Mouse (Mus musculus) lung, postnatal 0 days (tissue): ENCODE data around the gene Map3k20. TPM values are rescaled to one million over a fixed set of nuclear protein-coding genes. Genes with fewer than 3 reads are reported as not detected.

Experiments
- ATAC-seq: fragments of 200-750 bp; cut with Nextera tagmentation; 2 replicates; pipeline ENCODE4 v1.8.0; 2017; ENCODE audit warnings: moderate library complexity
- DNase-seq: peaks from one replicate; pipeline ENCODE4 v3.0.0-alpha.2; 2016; ENCODE audit warnings: low spot score
- H3K27ac ChIP-seq: fragments of 300-500 bp; sonication (generic); 2 replicates; pipeline ENCODE4 v1.5.1; 2014; ENCODE audit warnings: antibody characterized with exemption, mild to moderate bottlenecking, low read length, mixed read lengths
- H3K27me3 ChIP-seq: fragments of 300-500 bp; sonication (generic); replicated peaks from 2 replicates; pipeline ENCODE4 v1.6.1; 2014; ENCODE audit warnings: low read length, mixed read lengths; ENCODE audit not compliant: insufficient read depth
- H3K36me3 ChIP-seq: fragments of 300-500 bp; sonication (generic); 2 replicates; pipeline ENCODE4 v1.6.1; 2014; ENCODE audit warnings: low read length, mixed read lengths; ENCODE audit not compliant: insufficient read depth
- H3K4me1 ChIP-seq: fragments of 300-500 bp; sonication (generic); 2 replicates; pipeline ENCODE4 v1.6.1; 2014; ENCODE audit warnings: antibody characterized with exemption, low read depth, low read length, mixed read lengths; ENCODE audit not compliant: insufficient read depth
- H3K4me2 ChIP-seq: fragments of 300-500 bp; sonication (generic); replicated peaks from 2 replicates; pipeline ENCODE4 v1.6.1; 2014; ENCODE audit warnings: low read depth, mild to moderate bottlenecking, low read length, moderate library complexity, mixed read lengths
- H3K4me3 ChIP-seq: fragments of 300-500 bp; sonication (generic); 2 replicates; pipeline ENCODE4 v1.5.1; 2014; ENCODE audit warnings: low read depth, low read length
- H3K9ac ChIP-seq: fragments of 300-500 bp; sonication (generic); replicated peaks from 2 replicates; pipeline ENCODE4 v1.6.1; 2014; ENCODE audit warnings: low read depth, mild to moderate bottlenecking
- H3K9me3 ChIP-seq: fragments of 300-500 bp; sonication (generic); 2 replicates; pipeline ENCODE4 v1.6.1; 2016; ENCODE audit warnings: low read length, mixed read lengths
- CTCF ChIP-seq: IDR thresholded peaks from 2 replicates; pipeline ENCODE4 v1.5.1; 2016; ENCODE audit warnings: antibody characterized with exemption, mild to moderate bottlenecking
- EP300 ChIP-seq: IDR thresholded peaks from 2 replicates; pipeline ENCODE4 v1.6.1; 2016; ENCODE audit warnings: antibody characterized with exemption, mild to moderate bottlenecking, control low read depth
- WGBS: fragments of 180-500 bp; shearing (Covaris S2); extraction: QIAGEN DNeasy Blood & Tissue Kit; methylation state at CpG from one replicate; pipeline ENCODE4 v1.1.7; 2014; 5-methylcytosine and 5-hydroxymethylcytosine counted together
- polyA plus RNA-seq: library from polyadenylated mRNA; unstranded; fragments of >200 nt; fragmentation: Nextera tagmentation; extraction: Ambion mirVana; gene quantifications from 2 replicates; pipeline ENCODE4 v1.2.1, GENCODE M21; 2015

Gene Map3k20
- polyA plus RNA-seq, 1 experiment from 2014 or later = 18.5 TPM

GRCm38 (mm10) chr2:72332067-72332466, 46.6 kb downstream of the Map3k20 start:
- H3K4me2 ChIP-seq = no peak overlapping the region
- DNase-seq (no peak), ATAC-seq (no peak)
- no peak for TF ChIP-seq CTCF
- no peak for TF ChIP-seq EP300
- no peak overlapping the region for H3K9ac ChIP-seq
- no peaks in the 10 kb centered on the region for H3K9me3 ChIP-seq
- H3K27ac ChIP-seq = no peak overlapping the region
- no peaks in the 10 kb centered on the region for H3K36me3 ChIP-seq
- WGBS = 53% methylated on average over 4 of the region's 4 CpGs
- no peaks in the 10 kb centered on the region for H3K27me3 ChIP-seq
- peaks cover 3% of the 10 kb centered on the region; the same call in 1 of the 2 replicates for H3K4me1 ChIP-seq
- no peak overlapping the region for H3K4me3 ChIP-seq

- DNase-seq (peak; percentile 29), ATAC-seq (no peak)
- Histone ChIP-seq H3K9ac (no peak overlapping the region), H3K4me2 (no peak overlapping the region), H3K4me3 (no peak overlapping the region), H3K36me3 (no peaks in the 10 kb centered on the region), H3K4me1 (peaks cover 3% of the 10 kb centered on the region; the same call in 1 of the 2 replicates), H3K27me3 (no peaks in the 10 kb centered on the region), H3K9me3 (no peaks in the 10 kb centered on the region), H3K27ac (no peak overlapping the region)
- 70% methylated on average over 3 of the region's 3 CpGs for WGBS
- TF ChIP-seq EP300 = no peak
- no peak for TF ChIP-seq CTCF
These were observed 47.8 kb downstream of the Map3k20 start for GRCm38 (mm10) chr2:72333210-72333609.

- Histone ChIP-seq H3K9me3 (no peaks in the 10 kb centered on the region), H3K9ac (no peak overlapping the region), H3K27me3 (no peaks in the 10 kb centered on the region), H3K36me3 (no peaks in the 10 kb centered on the region), H3K4me1 (no peaks in the 10 kb centered on the region), H3K4me3 (no peak overlapping the region), H3K27ac (no peak overlapping the region), H3K4me2 (no peak overlapping the region)
- ATAC-seq (no peak), DNase-seq (no peak)
- WGBS = 73% methylated on average over 3 of the region's 3 CpGs
- TF ChIP-seq EP300 = no peak
- TF ChIP-seq CTCF = no peak
These were observed 51.4 kb downstream of the Map3k20 start for GRCm38 (mm10) chr2:72336840-72337239.

- Histone ChIP-seq H3K4me3 (no peak overlapping the region), H3K27ac (no peak overlapping the region), H3K4me1 (no peaks in the 10 kb centered on the region), H3K9ac (no peak overlapping the region), H3K4me2 (no peak overlapping the region), H3K36me3 (no peaks in the 10 kb centered on the region), H3K27me3 (no peaks in the 10 kb centered on the region), H3K9me3 (no peaks in the 10 kb centered on the region)
- TF ChIP-seq EP300 (no peak), CTCF (no peak)
- ATAC-seq = no peak
- WGBS = 84% methylated on average over 3 of the region's 3 CpGs
- DNase-seq = no peak
These were observed 59.8 kb downstream of the Map3k20 start for GRCm38 (mm10) chr2:72345281-72345680.

GRCm38 (mm10) chr2:72351329-72351728, 65.9 kb downstream of the Map3k20 start:
- no peaks in the 10 kb centered on the region for H3K27me3 ChIP-seq
- DNase-seq (peak; percentile 25), ATAC-seq (no peak)
- no peak overlapping the region for H3K27ac ChIP-seq
- no peak overlapping the region for H3K4me3 ChIP-seq
- no peaks in the 10 kb centered on the region for H3K36me3 ChIP-seq
- no peaks in the 10 kb centered on the region for H3K4me1 ChIP-seq
- TF ChIP-seq CTCF (no peak), EP300 (no peak)
- H3K9ac ChIP-seq = no peak overlapping the region
- no peak overlapping the region for H3K4me2 ChIP-seq
- no peaks in the 10 kb centered on the region for H3K9me3 ChIP-seq
- 78% methylated on average over 5 of the region's 5 CpGs for WGBS

GRCm38 (mm10) chr2:72351776-72352175, 66.3 kb downstream of the Map3k20 start:
- no peak for DNase-seq
- Histone ChIP-seq H3K27ac (no peak overlapping the region), H3K9ac (no peak overlapping the region), H3K4me3 (no peak overlapping the region), H3K4me2 (no peak overlapping the region), H3K36me3 (no peaks in the 10 kb centered on the region), H3K4me1 (no peaks in the 10 kb centered on the region), H3K27me3 (no peaks in the 10 kb centered on the region), H3K9me3 (no peaks in the 10 kb centered on the region)
- TF ChIP-seq EP300 (no peak), CTCF (no peak)
- WGBS = 95% methylated on average over 8 of the region's 8 CpGs
- no peak for ATAC-seq

GRCm38 (mm10) chr2:72352756-72353155, 67.3 kb downstream of the Map3k20 start:
- no peak overlapping the region for H3K4me2 ChIP-seq
- TF ChIP-seq CTCF (no peak), EP300 (no peak)
- no peaks in the 10 kb centered on the region for H3K36me3 ChIP-seq
- no peak overlapping the region for H3K9ac ChIP-seq
- H3K4me1 ChIP-seq = no peaks in the 10 kb centered on the region
- no peaks in the 10 kb centered on the region for H3K9me3 ChIP-seq
- no peak overlapping the region for H3K4me3 ChIP-seq
- no peak overlapping the region for H3K27ac ChIP-seq
- ATAC-seq (no peak), DNase-seq (no peak)
- H3K27me3 ChIP-seq = no peaks in the 10 kb centered on the region
